Mouse (Mus musculus) T-cell, adult 2 months (primary cell): Measurements from ENCODE around the gene Itln1.
"Not testable (repeated sequence)": the region's sequence is repeated elsewhere in the genome, so short reads cannot be mapped to it uniquely, and the experiment has no call there.

ENCODE experiments used
- DNase-seq: peaks from one replicate; pipeline ENCODE4 v3.0.0; 2022; ENCODE audit warnings: low spot score

The Itln1 gene

DNA sequence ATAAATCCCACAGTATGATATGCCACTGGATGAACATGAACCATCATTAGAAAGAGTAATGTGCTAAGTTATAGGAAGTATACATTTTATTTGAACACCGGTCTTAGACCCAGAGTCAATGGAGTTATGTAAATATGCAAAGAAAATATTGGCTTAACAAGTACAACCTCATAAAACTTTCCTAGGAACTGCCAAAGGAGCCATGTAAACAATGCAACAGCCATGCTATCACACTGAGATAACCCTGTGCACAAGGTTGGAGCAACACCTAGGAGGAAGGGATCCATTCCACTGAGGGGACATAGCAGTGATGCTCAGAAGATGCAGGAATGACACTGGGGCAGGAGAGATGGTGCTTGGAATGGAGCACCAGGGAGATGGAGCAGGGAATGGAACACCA is 21.3 kb downstream of the Itln1 start:
- no peak for DNase-seq

DNA sequence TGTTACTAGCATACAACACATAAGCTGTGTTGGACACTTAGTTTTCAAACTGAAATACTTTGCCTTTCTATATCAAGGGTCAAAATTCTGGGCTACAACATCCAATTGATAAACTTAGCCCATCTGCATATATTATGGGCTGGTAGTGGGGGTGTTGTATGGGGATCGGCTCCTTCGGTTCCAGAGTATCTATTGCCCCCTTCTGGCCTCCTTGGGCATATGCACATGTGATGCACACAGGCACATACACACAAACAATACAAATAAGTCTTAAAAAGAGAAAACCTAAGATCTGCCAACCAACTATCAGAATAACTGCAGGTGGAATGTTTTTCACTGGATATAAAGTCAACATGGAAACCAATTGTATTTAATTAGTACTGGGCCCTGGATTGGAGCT is 21.9 kb downstream of the Itln1 start:
- no peak for DNase-seq

DNA sequence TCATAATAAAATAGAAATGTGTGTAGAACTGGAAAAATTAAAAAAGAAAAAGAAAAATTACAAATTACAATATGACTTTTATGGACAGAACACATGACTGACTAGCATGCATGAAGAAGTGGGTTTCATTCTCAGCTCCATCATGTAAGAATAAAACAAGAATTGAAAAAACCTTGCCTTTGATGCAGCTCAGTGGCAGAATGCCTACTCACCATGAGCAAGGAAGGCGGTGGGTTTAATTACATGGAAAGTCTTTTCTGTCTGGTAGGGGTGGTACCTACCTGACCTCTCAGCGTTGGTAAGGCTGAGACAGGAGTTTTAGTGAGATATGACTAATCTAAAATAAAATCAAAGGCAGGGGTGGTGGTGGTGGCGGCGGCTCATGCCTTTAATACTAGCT is 30.5 kb downstream of the Itln1 start:
- no peak for DNase-seq

- DNase-seq = peak; percentile 64
Observed at GRCm38 (mm10) chr1:171503592-171504291, 31.4 kb downstream of the Itln1 start.

DNA sequence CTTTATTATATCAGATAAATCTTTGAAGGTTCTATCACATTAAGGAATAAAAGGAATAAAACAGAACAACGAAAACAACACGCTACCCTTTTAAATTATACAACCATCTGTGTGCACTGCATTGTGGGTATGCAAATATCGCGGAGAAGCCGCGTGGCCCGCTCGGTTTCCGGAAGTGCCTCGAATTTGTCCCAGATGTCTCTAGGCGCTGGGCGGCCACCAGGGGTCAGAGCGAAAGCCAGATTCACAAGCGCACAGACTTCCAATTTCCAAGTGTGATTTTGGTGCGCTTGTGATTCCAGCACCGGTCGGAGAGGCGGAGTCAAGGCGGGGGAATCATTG is 31.9 kb downstream of the Itln1 start, which contains the start of gene Alyref2:
Gene Alyref2 (plus strand): TSS at position 229 of the 342 bp plus-strand sequence.
- DNase-seq = peak; percentile 95

GRCm38 (mm10) chr1:171502388-171503249 is 32.5 kb downstream of the Itln1 start:
- DNase-seq = peak; percentile 68

DNA sequence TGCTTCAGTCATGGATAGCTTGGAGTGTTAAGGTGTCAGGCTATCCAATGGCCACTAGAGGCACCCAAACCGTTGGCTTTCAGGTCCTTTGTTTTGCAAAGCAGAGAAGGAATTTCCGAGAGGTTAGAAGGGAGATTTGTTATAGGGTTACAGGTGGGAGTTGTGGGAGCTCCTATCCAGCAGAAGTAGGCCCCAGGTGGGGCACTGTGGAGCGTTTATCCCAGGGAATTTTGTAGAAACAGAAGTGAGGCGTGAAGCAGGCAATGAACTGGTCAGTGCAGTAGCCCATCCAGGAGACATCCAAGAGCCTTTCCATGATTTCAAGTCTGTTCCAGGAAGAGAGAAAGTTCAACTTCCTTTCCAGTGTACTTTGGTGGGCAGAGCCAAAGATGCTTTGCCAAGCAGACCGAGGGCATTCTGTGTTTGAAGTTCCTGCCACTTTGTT is 33.4 kb downstream of the Itln1 start:
- peak; percentile 13 for DNase-seq

- DNase-seq = no peak
Observed at GRCm38 (mm10) chr1:171501016-171501610, 34.0 kb downstream of the Itln1 start.

DNA sequence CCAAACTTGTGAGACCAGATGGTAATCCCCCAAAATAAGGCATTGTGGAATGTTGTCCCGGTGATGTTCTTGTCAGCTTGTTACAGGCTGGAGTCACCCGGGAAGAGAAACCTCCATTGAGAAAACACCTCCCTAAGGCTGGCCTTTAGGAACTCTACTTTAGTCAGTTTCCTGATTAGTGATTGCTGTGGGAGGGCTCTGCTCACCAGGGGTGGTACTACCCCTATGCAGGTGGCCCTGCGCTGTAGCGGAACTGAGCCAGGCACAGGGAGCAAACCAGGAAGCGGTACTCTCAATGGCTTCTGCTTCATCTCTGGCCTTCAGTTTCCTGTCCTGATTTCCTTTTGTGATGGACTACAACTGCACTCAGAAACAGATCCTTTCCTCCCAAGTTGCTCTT is 35.2 kb downstream of the Itln1 start:
- DNase-seq = no peak

DNA sequence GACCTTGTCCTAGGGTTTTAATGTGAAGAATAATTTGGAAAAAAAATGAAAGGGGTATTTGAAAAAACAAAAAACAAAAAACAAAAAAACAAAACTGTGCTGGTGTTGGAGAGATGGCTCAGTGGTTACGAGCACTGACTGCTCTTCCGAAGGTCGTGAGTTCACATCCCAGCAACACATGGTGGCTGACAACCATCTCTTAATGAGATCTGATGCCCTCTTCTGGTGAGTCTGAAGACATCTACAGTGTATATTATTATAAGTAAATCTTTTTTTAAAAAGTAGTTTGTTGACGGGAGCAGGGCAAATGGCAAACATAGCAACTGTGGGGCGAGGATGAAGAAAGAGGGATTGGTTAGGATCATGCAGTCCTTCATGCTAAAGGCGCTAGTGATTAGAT is 39.7 kb downstream of the Itln1 start:
- DNase-seq = no peak

DNA sequence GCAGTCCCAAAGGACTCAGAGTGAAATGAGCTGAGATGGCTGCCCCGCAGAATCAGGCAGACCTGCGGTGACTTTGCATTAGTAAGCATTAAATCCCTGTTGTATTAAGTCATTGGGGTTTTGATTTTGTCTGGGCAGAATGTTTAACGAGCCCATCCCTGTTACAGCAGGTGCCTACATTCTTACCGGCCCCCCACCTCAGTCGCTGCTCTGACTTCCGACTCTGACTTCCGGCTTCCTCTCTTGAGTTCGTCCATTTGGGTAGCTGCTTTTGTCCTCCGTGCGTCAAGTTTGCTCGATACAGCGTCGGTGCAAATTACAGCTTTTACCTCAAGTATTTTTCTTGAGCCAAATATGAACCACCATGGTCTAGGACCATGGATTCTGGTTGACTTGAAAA is 40.9 kb downstream of the Itln1 start:
- no peak for DNase-seq

- peak; percentile 60 for DNase-seq
Observed at GRCm38 (mm10) chr1:171478968-171479367, 56.1 kb downstream of the Itln1 start.

GRCm38 (mm10) chr1:171477758-171478545 is 57.1 kb downstream of the Itln1 start:
- DNase-seq = peak; percentile 20

- DNase-seq = no peak
Observed at GRCm38 (mm10) chr1:171477123-171477522, 58.0 kb downstream of the Itln1 start.

DNA sequence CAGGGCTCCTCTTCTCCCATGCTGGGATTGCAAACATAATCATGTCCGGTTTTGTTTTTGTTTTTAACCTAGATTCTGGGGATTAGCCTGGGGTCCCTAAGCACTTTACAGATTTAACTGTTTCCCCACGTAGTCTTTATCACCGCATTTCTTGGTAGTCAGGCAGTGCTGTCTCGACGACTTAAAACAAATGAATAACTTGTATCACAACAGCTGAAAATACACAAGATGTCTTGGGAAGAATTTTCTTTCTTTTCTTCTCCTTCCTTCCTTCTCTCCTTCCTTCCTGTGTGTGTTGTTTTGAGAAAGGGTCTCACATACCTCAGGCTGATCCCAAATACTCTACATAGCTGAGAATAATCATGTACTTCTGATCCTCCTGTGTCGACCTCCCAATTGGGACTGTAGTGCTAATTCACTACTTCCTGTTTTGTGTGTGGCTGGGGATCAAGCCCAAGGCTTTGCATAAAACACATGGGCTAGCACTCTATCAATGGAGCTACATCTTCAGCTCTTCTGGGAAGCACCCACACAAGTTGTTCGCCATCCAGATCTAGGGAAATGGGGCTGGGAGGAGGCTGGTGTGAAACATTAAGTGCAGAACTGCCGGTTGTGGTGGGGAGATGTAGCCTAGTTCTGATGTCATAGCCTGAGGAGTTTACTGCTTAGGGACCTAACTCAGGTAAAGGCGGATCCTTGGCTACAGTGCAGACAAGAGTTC is 61.0 kb downstream of the Itln1 start:
- DNase-seq = no peak

- no peak for DNase-seq
Observed at GRCm38 (mm10) chr1:171473506-171473905, 61.6 kb downstream of the Itln1 start.

DNA sequence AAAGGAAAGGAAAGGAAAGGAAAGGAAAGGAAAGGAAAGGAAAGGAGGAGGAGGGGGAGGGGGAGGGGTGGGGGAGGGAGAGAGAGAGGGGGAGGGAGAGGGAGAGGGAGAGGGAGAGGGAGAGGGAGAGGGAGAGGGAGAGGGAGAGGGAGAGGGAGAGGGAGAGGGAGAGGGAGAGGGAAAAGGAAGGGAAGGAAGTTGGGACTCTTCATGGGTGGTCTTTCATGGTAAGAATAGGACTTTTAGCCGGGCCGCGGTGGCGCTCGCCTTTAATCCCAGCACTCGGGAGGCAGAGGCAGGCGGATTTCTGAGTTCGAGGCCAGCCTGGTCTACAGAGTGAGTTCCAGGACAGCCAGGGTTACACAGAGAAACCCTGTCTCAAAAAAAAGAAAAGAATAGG is 63.2 kb downstream of the Itln1 start:
- DNase-seq = not testable (repeated sequence)

DNA sequence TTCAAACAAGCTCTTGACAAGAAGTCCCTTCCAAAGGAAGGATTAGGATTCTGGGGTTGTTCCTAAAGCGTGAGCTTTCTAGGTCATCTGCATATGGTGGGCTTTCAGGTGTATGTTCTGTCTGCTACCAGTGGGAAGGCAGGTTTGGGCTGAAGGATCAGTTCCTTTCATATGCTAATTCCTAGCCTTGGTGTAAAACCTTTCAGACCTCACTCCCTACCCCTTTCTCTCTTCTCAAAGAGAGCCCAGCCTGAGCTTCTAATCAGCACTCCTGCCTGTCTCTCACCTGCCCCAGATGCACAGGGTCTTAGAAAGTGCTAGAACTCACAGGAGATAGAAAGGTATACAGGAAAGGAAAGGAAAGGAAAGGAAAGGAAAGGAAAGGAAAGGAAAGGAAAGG is 63.6 kb downstream of the Itln1 start:
- no peak for DNase-seq

DNA sequence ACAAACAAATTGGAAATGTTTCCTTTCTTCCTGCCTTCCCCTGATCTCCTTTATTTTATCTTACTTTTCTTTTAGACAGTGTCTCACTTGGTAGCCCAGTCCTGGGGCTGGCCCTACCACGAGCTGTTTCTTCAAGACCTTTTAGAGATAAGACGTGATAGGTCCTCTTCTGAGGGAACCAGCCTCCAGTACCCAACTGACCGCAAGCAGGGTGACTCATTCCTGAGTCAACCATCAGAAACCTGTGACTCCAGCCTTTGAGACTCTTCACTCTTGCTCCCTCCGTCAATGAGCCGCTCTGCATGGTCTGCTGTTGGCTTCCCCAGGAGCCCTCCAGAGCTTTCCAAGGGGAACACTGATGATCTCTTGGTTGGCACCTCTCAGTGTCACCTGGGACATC is 64.2 kb downstream of the Itln1 start:
- DNase-seq = no peak

DNA sequence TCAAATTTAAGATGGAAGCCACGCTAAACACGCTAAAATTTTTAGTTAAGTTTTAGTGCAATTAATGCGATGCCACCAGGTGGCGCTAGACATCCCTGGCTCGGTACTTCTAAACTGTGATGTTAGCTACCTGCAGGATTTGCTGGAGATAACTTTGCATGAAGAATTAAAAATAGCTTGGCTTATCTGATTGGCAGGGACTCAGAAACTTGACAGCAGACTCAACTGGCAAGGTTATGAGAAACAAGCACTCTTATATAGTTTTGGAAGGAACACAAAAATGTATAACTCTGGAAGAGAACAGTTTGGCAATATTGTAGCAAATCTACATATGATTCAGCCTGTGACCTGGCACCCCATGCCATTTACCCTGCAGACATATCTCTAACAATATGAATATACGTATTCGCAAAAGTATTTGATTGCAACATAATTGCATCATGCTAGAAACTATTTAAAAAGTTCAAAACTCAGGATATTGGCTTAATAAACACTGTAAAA is 64.7 kb downstream of the Itln1 start:
- DNase-seq = peak; percentile 65

DNA sequence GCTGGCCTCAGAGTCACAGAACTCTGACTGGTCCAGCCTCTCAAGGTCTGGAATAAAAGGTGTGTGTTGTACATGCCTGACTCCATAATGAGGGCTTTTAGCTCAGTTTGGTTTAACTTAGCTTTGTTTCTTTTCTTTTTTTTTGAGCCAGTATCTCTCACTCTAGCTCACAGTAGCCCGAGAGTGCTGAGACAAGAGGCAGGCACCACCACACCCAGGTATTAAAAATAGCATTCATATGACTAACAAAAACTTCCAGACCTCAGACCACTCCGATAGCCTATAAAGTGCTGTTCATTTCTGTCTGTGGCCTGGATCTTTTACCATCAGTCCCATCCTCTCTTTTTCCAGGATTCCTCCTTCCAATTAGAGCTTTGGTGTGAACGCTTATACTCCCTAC is 65.4 kb downstream of the Itln1 start:
- DNase-seq = no peak
